28 mouse cellular contexts compared by ENCODE assay signal in the genomic region with DNA sequence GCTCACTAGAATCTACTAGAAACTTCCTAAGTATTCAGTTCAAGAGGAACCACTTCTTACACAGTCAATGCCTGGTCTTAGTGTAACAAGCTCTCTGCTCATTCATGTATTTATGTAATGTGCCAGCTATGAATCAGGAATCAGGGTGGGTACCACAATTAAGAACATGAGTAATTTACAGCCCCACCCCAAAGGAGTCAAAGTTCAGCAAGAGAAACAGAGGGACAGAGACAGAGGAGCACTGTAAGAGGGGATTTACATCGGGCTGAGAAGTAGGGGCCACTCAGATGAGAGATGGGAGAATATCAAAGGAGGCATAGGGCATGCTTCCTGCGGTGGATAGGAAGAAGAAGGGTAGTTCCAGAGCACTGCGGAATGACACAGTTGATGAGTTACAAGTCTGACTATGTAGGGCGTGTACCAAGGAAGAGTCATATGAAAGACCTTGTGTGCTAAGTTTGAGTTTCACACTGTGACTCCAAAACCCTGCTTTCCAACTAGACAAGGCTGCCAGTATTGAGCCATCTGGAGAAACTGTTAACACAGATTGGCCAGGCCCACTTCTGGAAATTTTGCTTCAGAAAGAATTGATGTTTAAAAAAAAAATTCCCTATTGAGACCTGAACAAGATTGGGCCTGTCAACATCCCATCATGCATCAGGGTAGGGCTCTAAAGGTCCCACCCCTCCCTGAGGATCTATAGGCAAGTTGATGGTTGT. TPM values are rescaled to one million over a fixed set of nuclear protein-coding genes. Genes with fewer than 3 reads are reported as not detected.
A peak's percentile ranks its signal among the peaks of the same experiment; 100 is the strongest.
DNase-seq lines count a peak whose midpoint lies in the region; ATAC-seq and TF ChIP-seq lines count a peak whose summit lies in the region.
"Had no signal": no experiment of that assay in that cellular context is flagged by ENCODE, and none has a peak within 500 bp of the region (broad histone marks: within the 10 kb centered on the region; RNA-seq: fewer than 3 reads in every experiment).

No protein-coding gene starts in this region.

- ATAC-seq in intestine, embryonic 15.5 days: peak; percentile 67
- no peak for ATAC-seq in hindbrain, embryonic 11.5 days (ENCODE audit: low FRiP score)
- ATAC-seq: forebrain, embryonic 13.5 days; hindbrain, embryonic 16.5 days; liver, embryonic 12.5 days; liver, postnatal 0 days; Patski had no signal

- no peak overlapping the region for H3K4me3 ChIP-seq in heart, embryonic 10.5 days
- H3K4me3 ChIP-seq in intestine, embryonic 15.5 days (replicated peaks): no peak overlapping the region
- H3K4me3 ChIP-seq in small intestine, adult 2 months (ENCODE audit: low read depth, low read length): no peak overlapping the region
- H3K4me3 ChIP-seq in hindbrain, embryonic 11.5 days (ENCODE audit: low read depth, low read length): no peak overlapping the region
- H3K4me3 ChIP-seq: forebrain, embryonic 13.5 days; heart, embryonic 13.5 days; left cerebral cortex, adult 2 months; limb, embryonic 13.5 days; liver, embryonic 12.5 days; midbrain, embryonic 12.5 days had no signal

- H3K9me3 ChIP-seq in heart, embryonic 10.5 days: no peaks in the 10 kb centered on the region
- no peaks in the 10 kb centered on the region for H3K9me3 ChIP-seq in intestine, embryonic 15.5 days
- no peaks in the 10 kb centered on the region for H3K9me3 ChIP-seq in hindbrain, embryonic 11.5 days (ENCODE audit: control insufficient read depth, low read length)
- H3K9me3 ChIP-seq: forebrain, embryonic 13.5 days; heart, embryonic 13.5 days; liver, embryonic 12.5 days; midbrain, embryonic 12.5 days had no signal

- 80% methylated on average over 4 of the region's 4 CpGs for WGBS in heart, embryonic 10.5 days
- WGBS in intestine, embryonic 15.5 days: 73% methylated on average over 4 of the region's 4 CpGs
- WGBS in small intestine, adult 2 months: 41% methylated on average over 4 of the region's 4 CpGs
- 85% methylated on average over 4 of the region's 4 CpGs for WGBS in hindbrain, embryonic 11.5 days

- H3K9ac ChIP-seq in intestine, embryonic 15.5 days: no peak overlapping the region
- no peak overlapping the region for H3K9ac ChIP-seq in hindbrain, embryonic 11.5 days (ENCODE audit: low read depth, low read length)
- H3K9ac ChIP-seq: forebrain, embryonic 13.5 days; heart, embryonic 13.5 days; limb, embryonic 13.5 days; liver, embryonic 12.5 days; liver, postnatal 0 days; midbrain, embryonic 12.5 days had no signal

- no peak for TF ChIP-seq POLR2A in small intestine, adult 2 months (IDR thresholded peaks at IDR 0.05; ENCODE audit: low read depth, low read length)

- TF ChIP-seq CTCF in small intestine, adult 2 months (IDR thresholded peaks at IDR 0.05; ENCODE audit: extremely low read depth, insufficient read length, insufficient replicate concordance, low read depth, low read length): no peak

- no peak overlapping the region for H3K4me2 ChIP-seq in intestine, embryonic 15.5 days (replicated peaks)
- no peak overlapping the region for H3K4me2 ChIP-seq in hindbrain, embryonic 11.5 days (replicated peaks; ENCODE audit: low read depth, low read length)
- H3K4me2 ChIP-seq: forebrain, embryonic 13.5 days; heart, embryonic 13.5 days; limb, embryonic 13.5 days; liver, embryonic 12.5 days; midbrain, embryonic 12.5 days had no signal

- H3K27me3 ChIP-seq in heart, embryonic 10.5 days (ENCODE audit: insufficient read depth, poor library complexity, severe bottlenecking): no peaks in the 10 kb centered on the region
- H3K27me3 ChIP-seq in intestine, embryonic 15.5 days (replicated peaks): no peaks in the 10 kb centered on the region
- H3K27me3 ChIP-seq in small intestine, adult 2 months (ENCODE audit: control insufficient read depth, insufficient read depth, low read length): no peaks in the 10 kb centered on the region
- H3K27me3 ChIP-seq in hindbrain, embryonic 11.5 days (ENCODE audit: control insufficient read depth, insufficient read depth, low read length): no peaks in the 10 kb centered on the region
- H3K27me3 ChIP-seq: forebrain, embryonic 13.5 days; heart, embryonic 13.5 days; limb, embryonic 13.5 days; liver, embryonic 12.5 days; midbrain, embryonic 12.5 days; Patski had no signal

- no peaks in the 10 kb centered on the region for H3K4me1 ChIP-seq in heart, embryonic 10.5 days
- H3K4me1 ChIP-seq in intestine, embryonic 15.5 days (replicated peaks): no peaks in the 10 kb centered on the region
- peaks cover 8% of the 10 kb centered on the region; the same call in 1 of the 2 replicates for H3K4me1 ChIP-seq in small intestine, adult 2 months (ENCODE audit: control insufficient read depth, insufficient read depth, insufficient read length, low read length)
- H3K4me1 ChIP-seq in hindbrain, embryonic 11.5 days (replicated peaks; ENCODE audit: control insufficient read depth, insufficient read depth, low read length): no peaks in the 10 kb centered on the region
- H3K4me1 ChIP-seq: heart, embryonic 13.5 days; limb, embryonic 13.5 days; liver, embryonic 12.5 days had no signal

- DNase-seq in heart, adult 11 months: peak; percentile 58
- no peak for DNase-seq in heart, embryonic 10.5 days (ENCODE audit: low spot score)
- peak; percentile 38 for DNase-seq in NIH3T3 (ENCODE audit: low read depth)
- DNase-seq in right cerebral cortex, adult 18-20 months: no peak
- DNase-seq in hindbrain, embryonic 11.5 days (ENCODE audit: low spot score): no peak
- DNase-seq: adrenal gland, postnatal 14 days; cerebellum, adult 18-20 months; cerebellum, postnatal 10 days; gastrocnemius, postnatal 25 days; heart, adult 18-20 months; heart, postnatal 10 days; kidney, postnatal 14 days; liver, postnatal 0 days; lung, postnatal 36 days; right cerebral cortex, postnatal 14 days; spleen, adult 18-20 months; thymus, postnatal 4 days had no signal

- H3K27ac ChIP-seq in heart, embryonic 10.5 days: no peak overlapping the region
- no peak overlapping the region for H3K27ac ChIP-seq in intestine, embryonic 15.5 days
- peak overlapping the region; percentile 82 for H3K27ac ChIP-seq in small intestine, adult 2 months (ENCODE audit: insufficient read depth, low read depth, low read length)
- no peak overlapping the region for H3K27ac ChIP-seq in hindbrain, embryonic 11.5 days (ENCODE audit: low read depth, low read length)
- H3K27ac ChIP-seq: forebrain, embryonic 13.5 days; heart, embryonic 13.5 days; left cerebral cortex, adult 2 months; limb, embryonic 13.5 days; liver, embryonic 12.5 days; midbrain, embryonic 12.5 days had no signal

- no peaks in the 10 kb centered on the region for H3K36me3 ChIP-seq in heart, embryonic 10.5 days
- H3K36me3 ChIP-seq in intestine, embryonic 15.5 days: no peaks in the 10 kb centered on the region
- no peaks in the 10 kb centered on the region for H3K36me3 ChIP-seq in small intestine, adult 2 months (ENCODE audit: control insufficient read depth, insufficient read depth, low read length)
- H3K36me3 ChIP-seq in hindbrain, embryonic 11.5 days (ENCODE audit: control insufficient read depth, insufficient read depth, low read length): no peaks in the 10 kb centered on the region
- H3K36me3 ChIP-seq: G1E; heart, embryonic 13.5 days; limb, embryonic 13.5 days; liver, embryonic 12.5 days; midbrain, embryonic 12.5 days had no signal

RNA-seq across cellular contexts. Expression of gene Actr3, which starts 14.9 kb away (rescaled TPM):
- polyA plus RNA-seq in heart, embryonic 10.5 days (2016; fragmentation: Nextera tagmentation; extraction: Ambion mirVana): 283 and 309 TPM in 2 replicates
- 342 and 356 TPM in 2 replicates for polyA plus RNA-seq in intestine, embryonic 15.5 days (2015; fragmentation: Nextera tagmentation; extraction: Ambion mirVana)
- 45.0 and 90.9 TPM in 2 replicates for polyA plus RNA-seq in small intestine, adult 2 months (2012; rRNA removed)
- 266 and 291 TPM in 2 replicates for polyA plus RNA-seq in hindbrain, embryonic 11.5 days (2014; fragmentation: Nextera tagmentation; extraction: Ambion mirVana)

Comparison
In these comparisons a context has a peak if more than half of its experiments do, and no peak if none do; other contexts are left out.
1. DNase-seq: peak in heart, adult 11 months (single experiment) and NIH3T3 (single experiment); none in heart, embryonic 10.5 days (single experiment), right cerebral cortex, adult 18-20 months (single experiment) and hindbrain, embryonic 11.5 days (single experiment).